Mouse (Mus musculus) adrenal gland, adult (tissue): ENCODE measurements around the gene Rb1.

Experiments
- DNase-seq, 2 experiments: peaks; one replicate each; pipeline ENCODE4 v3.0.0; 2022 to 2023; ENCODE audit warnings: low spot score in 1 of 2; ENCODE audit not compliant: inconsistent age in 2 of 2

Rb1 gene

DNA sequence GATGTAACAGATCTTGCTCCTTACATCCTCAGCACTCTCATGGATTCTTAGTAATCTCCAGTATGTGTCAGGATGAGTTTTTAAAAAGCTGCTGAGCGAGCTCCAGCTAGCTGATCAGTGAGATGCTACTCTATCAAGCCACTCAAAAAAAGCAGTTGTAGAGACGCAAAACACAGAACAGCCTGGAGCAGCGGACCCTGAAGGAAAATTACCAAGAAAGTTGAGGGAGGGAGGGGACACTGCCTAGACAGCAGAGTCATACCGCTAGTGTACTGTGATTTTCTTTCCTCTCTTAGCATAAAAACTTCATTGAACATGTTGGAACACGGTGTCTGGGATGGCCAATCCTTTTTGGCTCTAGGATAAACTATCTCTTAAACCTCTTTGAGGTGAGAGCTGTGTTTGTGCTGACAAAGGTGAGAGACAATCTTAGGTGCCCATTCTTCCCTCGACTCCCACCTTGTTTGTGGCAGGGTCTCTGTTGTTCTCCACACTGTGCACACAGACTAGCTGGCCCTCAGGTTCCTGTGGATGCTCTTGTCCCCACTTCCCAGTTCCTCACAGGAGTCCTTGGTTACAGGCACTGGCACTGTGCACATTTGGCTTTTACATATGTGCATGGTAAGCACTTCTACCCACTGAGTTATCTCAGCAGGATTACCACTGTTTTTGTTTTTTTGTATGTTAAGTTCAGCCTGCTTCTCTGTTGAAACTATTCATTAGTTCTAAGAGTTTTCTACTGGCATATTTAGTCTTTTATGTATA, 10.9 kb upstream of the Rb1 start:
- peak in 1 of 2 experiments; percentile 13 for DNase-seq

DNA sequence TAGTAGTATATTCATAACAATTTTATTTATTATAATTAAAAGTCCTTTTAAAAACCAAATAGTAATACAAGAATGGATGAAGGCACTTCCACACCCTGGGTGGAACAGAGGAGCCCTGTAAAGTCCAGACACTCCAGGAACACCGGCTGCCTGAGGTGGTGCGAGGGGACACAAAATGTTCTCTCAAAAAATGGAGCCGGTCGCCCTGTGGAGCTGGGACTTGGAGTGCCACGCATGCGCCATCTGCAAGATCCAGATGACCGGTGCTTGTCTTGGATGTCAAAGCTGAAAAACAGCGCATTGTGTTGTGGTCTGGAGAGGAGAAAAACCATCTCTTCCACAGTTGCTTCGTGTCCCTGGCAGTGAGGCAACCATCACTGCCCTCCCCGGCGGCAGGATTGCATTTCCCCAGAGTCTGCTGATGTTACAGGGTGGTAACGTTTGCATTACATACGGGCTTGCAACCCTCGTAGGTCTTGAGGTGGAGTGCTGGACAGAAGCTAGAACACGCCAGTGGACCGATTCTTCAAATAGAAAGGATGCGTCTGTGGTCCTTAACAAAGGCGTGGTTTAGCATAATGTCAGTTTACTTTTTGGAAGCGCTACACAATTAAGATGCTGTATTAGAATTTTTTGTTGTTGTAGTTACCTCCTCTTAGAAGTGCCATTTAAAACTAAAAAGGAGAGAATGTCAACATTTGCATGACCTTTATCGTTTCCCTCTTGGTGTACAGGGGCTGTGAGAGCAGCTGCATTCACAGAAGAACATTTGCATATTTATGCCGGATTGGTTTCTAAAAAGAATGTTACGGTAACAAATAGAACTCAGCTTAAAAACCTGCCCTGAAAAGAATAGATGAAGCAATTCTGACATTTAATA, 9.5 kb upstream of the Rb1 start:
- DNase-seq = peak in 1 of 2 experiments; percentile 12

DNA sequence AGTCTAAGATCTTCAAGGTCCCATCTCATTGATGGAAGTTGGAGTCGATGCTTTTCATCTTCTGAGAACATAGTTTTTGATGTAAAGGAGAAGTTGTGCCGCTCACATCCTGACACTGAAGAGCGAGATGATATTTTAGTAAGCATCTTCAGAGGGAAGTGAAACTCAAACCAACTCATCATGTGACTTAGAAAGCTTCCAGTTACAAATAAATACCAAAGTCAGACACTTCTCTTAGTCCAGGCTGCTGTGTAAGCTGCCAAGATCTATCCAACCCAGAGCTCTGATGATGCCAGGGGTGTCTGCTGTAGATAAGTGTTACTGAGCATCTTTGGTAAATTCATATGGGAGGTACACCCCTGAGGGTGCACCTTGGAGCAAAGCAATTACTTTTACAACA, 8.3 kb upstream of the Rb1 start:
- DNase-seq = peak in 1 of 2 experiments; percentile 13

- no peak for DNase-seq
Observed at GRCm38 (mm10) chr14:73331386-73331785, 5.8 kb upstream of the Rb1 start.

DNA sequence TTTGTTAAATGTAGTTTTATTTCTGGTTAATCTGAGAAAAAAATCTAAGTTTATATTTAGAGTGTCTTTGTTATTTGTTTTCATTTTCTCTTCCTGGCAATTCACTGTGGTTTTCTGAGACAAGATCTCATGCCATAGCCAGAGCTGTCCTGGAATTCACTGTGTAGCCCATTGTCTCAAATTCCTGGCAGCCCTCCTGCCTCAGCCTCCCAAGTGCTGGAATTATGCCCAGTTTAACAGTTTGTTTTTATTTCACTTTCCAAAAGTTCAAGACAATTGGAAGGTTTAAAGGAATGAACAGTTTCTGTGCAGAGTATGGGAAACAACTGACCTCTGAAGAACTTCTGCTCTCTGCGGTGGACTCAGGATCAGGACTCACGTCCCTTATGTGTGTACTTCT, 4.2 kb upstream of the Rb1 start:
- DNase-seq = peak in 1 of 2 experiments; percentile 13

DNA sequence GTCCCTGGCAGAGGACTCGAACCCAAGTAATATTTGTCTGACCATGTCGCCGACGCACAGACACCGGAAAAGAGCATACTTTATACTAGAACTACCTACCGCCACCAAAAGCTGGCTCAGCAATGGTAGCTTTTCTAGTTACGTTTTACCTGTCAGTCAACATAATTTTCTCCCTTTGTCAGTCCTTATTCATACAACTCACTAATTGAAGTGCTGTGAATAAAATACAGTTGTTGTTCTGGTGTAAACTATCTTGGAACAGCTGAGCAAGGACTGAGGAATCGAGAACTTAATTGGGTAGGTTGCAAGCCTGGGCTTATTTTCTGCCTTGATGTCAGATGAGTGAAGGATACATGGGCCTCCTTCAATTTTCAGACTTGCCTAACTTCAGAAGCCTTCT, 889 bp upstream of the Rb1 start:
- no peak for DNase-seq

DNA sequence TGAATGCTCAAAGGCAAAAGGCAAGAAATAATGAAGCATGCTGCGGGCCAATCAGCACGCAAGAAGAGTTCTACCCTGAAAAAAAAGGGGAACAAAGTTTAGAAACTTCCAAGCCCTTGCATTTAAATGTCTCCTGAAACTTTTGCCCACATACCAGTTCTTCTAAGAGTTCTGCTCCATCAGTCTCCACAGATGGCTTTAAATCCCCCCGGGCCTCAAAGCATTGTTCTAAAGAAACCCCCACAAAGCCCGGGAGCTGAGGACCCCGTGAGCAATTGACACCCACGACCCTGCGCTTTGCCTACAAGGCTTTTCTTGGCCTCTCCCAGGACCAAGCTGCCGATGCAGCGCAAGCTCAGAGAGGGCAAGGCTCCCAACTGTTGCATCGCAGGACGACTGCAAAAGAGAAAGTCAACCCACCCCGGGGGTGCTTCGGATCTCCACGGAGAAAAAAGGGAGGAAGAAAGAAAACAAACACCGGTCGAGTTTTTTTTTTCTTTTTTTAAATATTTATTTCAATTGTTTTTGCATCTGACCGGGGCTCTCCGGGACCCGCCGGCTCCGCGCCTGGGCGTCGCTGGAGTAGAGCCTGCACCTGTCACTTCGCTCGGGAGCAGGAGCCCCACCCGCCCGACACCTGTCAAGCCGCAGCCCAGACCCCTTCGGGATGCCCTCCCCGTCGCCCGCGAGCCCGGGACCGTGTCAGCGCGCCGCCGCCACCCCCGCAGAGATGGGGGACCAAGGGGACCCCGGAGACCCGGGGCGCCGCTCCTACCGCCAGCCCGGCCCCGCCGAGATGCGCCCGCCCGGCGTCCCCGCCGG, 777 bp downstream of the Rb1 start:
- DNase-seq = peak; percentile 56 to 84

GRCm38 (mm10) chr14:73323965-73324364, 1.7 kb downstream of the Rb1 start:
- DNase-seq = no peak

DNA sequence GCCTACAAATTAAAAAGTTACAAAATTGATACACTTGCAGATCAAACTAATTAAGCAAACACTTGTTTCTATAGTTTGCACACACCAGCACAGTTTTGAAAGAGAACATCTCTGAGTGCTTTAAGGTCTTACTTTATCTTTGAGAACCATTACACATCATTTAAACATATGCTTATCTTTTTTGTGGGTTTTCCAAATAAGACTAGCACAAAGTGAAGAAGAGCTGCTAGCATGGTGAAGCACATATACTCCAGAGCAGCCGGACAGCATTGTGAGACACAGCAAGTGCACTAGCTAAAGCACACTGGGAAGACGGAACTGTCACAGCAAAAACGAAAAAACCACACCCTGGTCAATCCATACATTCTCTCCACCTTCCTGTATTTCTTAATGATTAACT, 3.5 kb downstream of the Rb1 start:
- peak in 1 of 2 experiments; percentile 13 for DNase-seq

DNA sequence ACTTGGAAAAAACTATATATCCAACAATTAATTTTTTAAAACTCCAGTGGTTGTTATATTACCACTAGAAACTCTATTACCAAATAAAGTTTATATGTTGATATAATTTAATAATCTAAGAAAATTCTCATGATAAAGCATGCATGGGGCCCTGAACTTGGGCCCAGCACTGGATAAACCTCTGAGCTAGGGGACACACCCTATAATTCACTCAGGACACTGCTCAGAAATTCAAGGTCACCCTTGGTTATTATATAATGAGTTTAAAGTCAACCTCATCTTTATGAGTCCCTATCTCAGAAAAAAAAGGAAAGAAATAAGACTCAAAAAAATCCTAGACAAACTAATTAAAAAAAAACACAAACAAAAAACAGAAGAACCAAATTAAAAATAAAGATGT, 8.7 kb downstream of the Rb1 start:
- DNase-seq = no peak

DNA sequence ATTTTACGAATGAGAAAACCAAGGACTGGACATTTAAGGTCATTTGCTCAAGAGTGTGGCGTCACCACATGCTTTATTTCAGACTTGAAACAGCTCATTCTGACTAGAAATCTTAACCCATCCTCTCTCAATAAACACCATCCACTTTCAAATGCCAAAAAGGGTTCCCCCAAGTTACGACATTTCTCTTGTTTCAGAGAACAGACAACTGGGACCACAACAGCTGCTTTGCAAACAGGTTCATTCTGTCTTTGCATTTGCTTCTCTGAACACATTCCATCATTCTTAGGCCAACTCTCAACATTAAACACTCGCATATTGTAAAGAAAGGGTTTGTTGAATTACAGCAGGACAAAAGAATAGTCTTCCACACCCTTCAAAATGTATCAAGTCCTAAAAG, 11.8 kb downstream of the Rb1 start:
- no peak for DNase-seq

- no peak for DNase-seq
Observed at GRCm38 (mm10) chr14:73313396-73313795, 12.2 kb downstream of the Rb1 start.

GRCm38 (mm10) chr14:73312909-73313308, 12.7 kb downstream of the Rb1 start:
- DNase-seq = no peak

GRCm38 (mm10) chr14:73307490-73307889, 18.1 kb downstream of the Rb1 start:
- no peak for DNase-seq

DNA sequence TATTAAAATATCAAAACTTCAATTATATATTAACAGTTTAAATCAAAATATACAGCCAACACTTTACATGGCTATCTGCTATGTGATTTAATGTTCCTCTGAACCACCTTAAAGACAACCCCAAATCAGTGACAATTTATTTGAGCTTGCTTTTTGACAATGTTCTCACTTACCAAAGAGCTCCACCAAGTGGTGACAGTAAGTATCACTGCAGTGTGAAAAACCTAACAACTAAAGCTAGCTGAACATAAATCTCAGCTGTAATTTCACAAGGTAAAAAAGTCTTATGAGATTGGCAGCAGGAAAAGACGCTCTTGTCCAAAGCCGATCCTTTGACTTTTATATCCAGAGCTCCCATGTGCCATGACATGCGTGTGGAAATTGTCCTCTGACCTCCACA, 22.4 kb downstream of the Rb1 start:
- peak in 1 of 2 experiments; percentile 75 for DNase-seq

GRCm38 (mm10) chr14:73301856-73302255, 23.8 kb downstream of the Rb1 start:
- DNase-seq = no peak

DNA sequence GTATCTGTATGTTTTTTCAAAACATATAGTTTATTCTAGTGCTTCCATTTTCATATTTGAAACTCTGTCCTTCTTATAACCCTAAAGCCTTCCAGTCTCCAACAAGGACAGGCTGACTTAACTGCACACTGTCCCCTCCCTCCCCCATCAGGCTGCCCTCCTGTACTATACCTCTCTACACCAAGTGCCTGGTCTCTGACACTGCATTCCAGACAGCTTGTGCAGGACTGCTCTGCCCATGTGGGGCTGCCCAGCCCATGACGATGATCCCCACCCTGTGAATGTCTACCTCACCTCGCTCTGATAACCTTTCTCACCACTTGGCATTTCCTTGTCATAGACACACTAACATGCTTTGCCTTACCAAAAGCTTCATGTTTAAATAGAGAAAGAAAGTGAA, 30.1 kb downstream of the Rb1 start:
- no peak for DNase-seq

GRCm38 (mm10) chr14:73293616-73294015, 32.0 kb downstream of the Rb1 start:
- DNase-seq = no peak

- no peak for DNase-seq
Observed at GRCm38 (mm10) chr14:73292434-73292833, 33.2 kb downstream of the Rb1 start.

DNA sequence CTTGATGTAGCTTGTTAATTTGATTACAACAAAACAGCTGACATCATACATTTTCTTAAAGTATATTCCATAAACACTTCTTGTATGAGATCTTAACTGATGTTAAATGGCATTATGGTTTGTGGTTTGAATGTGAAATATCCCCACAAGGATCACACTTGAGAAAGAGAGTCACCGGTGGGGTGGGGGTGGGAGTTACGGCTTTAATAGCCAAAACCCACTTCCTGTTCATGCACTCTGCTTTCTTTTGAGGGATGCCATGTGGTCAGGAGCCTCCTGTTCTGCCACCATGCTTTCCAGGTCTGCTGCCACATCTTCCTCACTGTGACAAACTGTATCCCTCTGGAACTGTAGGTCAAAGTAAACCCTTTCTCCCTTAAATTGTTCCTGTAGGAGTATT, 35.7 kb downstream of the Rb1 start:
- DNase-seq = no peak

GRCm38 (mm10) chr14:73280996-73281395, 44.6 kb downstream of the Rb1 start:
- DNase-seq = no peak
